Mouse (Mus musculus): ENCODE measurements around the gene Rec114. TPM values are rescaled to one million over a fixed set of nuclear protein-coding genes. Genes with fewer than 3 reads are reported as not detected.

Gene Rec114
- polyA plus RNA-seq, 1 experiment, result 6.6 TPM

- no peak overlapping the region for H3K27ac ChIP-seq (ENCODE audit: control insufficient read depth, insufficient read depth, low read depth, low read length)
- no peaks in the 10 kb centered on the region for H3K27me3 ChIP-seq (ENCODE audit: control insufficient read depth, insufficient read depth, low read length)
- no peaks in the 10 kb centered on the region for H3K36me3 ChIP-seq (ENCODE audit: control insufficient read depth, insufficient read depth, low read length)
- TF ChIP-seq POLR2A (IDR thresholded peaks at IDR 0.05; ENCODE audit: control insufficient read depth, low read depth, low read length), result no peak
- no peak for TF ChIP-seq CTCF (IDR thresholded peaks at IDR 0.05; ENCODE audit: control insufficient read depth, insufficient read depth, insufficient replicate concordance, low read depth, low read length)
- no peak overlapping the region for H3K4me3 ChIP-seq (ENCODE audit: control insufficient read depth, low read depth, low read length)
- no peaks in the 10 kb centered on the region for H3K4me1 ChIP-seq (ENCODE audit: control insufficient read depth, insufficient read depth, low read length)
Measured at GRCm38 (mm10) chr9:58698486-58698885, 45.3 kb downstream of the Rec114 start.

- H3K27ac ChIP-seq (ENCODE audit: control insufficient read depth, insufficient read depth, low read depth, low read length), result 0 out of 2 replicates have a peak overlapping the region, but pooled peaks have one; percentile 37
- H3K4me1 ChIP-seq (ENCODE audit: control insufficient read depth, insufficient read depth, low read length), result no peaks in the 10 kb centered on the region; the same call in 1 of the 2 replicates
- H3K4me3 ChIP-seq (ENCODE audit: control insufficient read depth, low read depth, low read length), result no peak overlapping the region
- no peaks in the 10 kb centered on the region for H3K27me3 ChIP-seq (ENCODE audit: control insufficient read depth, insufficient read depth, low read length)
- TF ChIP-seq CTCF (IDR thresholded peaks at IDR 0.05; ENCODE audit: control insufficient read depth, insufficient read depth, insufficient replicate concordance, low read depth, low read length), result no peak
- TF ChIP-seq POLR2A (IDR thresholded peaks at IDR 0.05; ENCODE audit: control insufficient read depth, low read depth, low read length), result no peak
- no peaks in the 10 kb centered on the region for H3K36me3 ChIP-seq (ENCODE audit: control insufficient read depth, insufficient read depth, low read length)
Measured at GRCm38 (mm10) chr9:58691471-58691870, 52.3 kb downstream of the Rec114 start.

- TF ChIP-seq POLR2A (IDR thresholded peaks at IDR 0.05; ENCODE audit: control insufficient read depth, low read depth, low read length) (no peak), CTCF (IDR thresholded peaks at IDR 0.05; ENCODE audit: control insufficient read depth, insufficient read depth, insufficient replicate concordance, low read depth, low read length) (no peak)
Measured at GRCm38 (mm10) chr9:58690701-58691100, 53.1 kb downstream of the Rec114 start.

GRCm38 (mm10) chr9:58688076-58688475 is 55.7 kb downstream of the Rec114 start:
- Histone ChIP-seq H3K4me1 (ENCODE audit: control insufficient read depth, insufficient read depth, low read length) (no peaks in the 10 kb centered on the region; the same call in 1 of the 2 replicates), H3K4me3 (ENCODE audit: control insufficient read depth, low read depth, low read length) (no peak overlapping the region), H3K27me3 (ENCODE audit: control insufficient read depth, insufficient read depth, low read length) (no peaks in the 10 kb centered on the region), H3K27ac (ENCODE audit: control insufficient read depth, insufficient read depth, low read depth, low read length) (no peak overlapping the region), H3K36me3 (ENCODE audit: control insufficient read depth, insufficient read depth, low read length) (no peaks in the 10 kb centered on the region)
- TF ChIP-seq CTCF (IDR thresholded peaks at IDR 0.05; ENCODE audit: control insufficient read depth, insufficient read depth, insufficient replicate concordance, low read depth, low read length), result no peak

More at GRCm38 (mm10) chr9:58690701-58691100, 53.1 kb downstream of the Rec114 start:
- H3K4me3 ChIP-seq (ENCODE audit: control insufficient read depth, low read depth, low read length), result no peak overlapping the region
- H3K36me3 ChIP-seq (ENCODE audit: control insufficient read depth, insufficient read depth, low read length), result no peaks in the 10 kb centered on the region
- no peak overlapping the region for H3K27ac ChIP-seq (ENCODE audit: control insufficient read depth, insufficient read depth, low read depth, low read length)
- no peaks in the 10 kb centered on the region; the same call in 1 of the 2 replicates for H3K4me1 ChIP-seq (ENCODE audit: control insufficient read depth, insufficient read depth, low read length)
- no peaks in the 10 kb centered on the region for H3K27me3 ChIP-seq (ENCODE audit: control insufficient read depth, insufficient read depth, low read length)

GRCm38 (mm10) chr9:58685290-58685689 is 58.5 kb downstream of the Rec114 start:
- no peak overlapping the region for H3K27ac ChIP-seq (ENCODE audit: control insufficient read depth, insufficient read depth, low read depth, low read length)
- H3K27me3 ChIP-seq (ENCODE audit: control insufficient read depth, insufficient read depth, low read length), result no peaks in the 10 kb centered on the region
- TF ChIP-seq CTCF (IDR thresholded peaks at IDR 0.05; ENCODE audit: control insufficient read depth, insufficient read depth, insufficient replicate concordance, low read depth, low read length), result no peak
- TF ChIP-seq POLR2A (IDR thresholded peaks at IDR 0.05; ENCODE audit: control insufficient read depth, low read depth, low read length), result no peak
- no peaks in the 10 kb centered on the region for H3K36me3 ChIP-seq (ENCODE audit: control insufficient read depth, insufficient read depth, low read length)
- H3K4me1 ChIP-seq (ENCODE audit: control insufficient read depth, insufficient read depth, low read length), result no peaks in the 10 kb centered on the region; the same call in 1 of the 2 replicates
- no peak overlapping the region for H3K4me3 ChIP-seq (ENCODE audit: control insufficient read depth, low read depth, low read length)

GRCm38 (mm10) chr9:58683372-58683771 is 60.4 kb downstream of the Rec114 start:
- no peak overlapping the region for H3K27ac ChIP-seq (ENCODE audit: control insufficient read depth, insufficient read depth, low read depth, low read length)
- no peaks in the 10 kb centered on the region for H3K27me3 ChIP-seq (ENCODE audit: control insufficient read depth, insufficient read depth, low read length)
- no peaks in the 10 kb centered on the region for H3K36me3 ChIP-seq (ENCODE audit: control insufficient read depth, insufficient read depth, low read length)
- TF ChIP-seq POLR2A (IDR thresholded peaks at IDR 0.05; ENCODE audit: control insufficient read depth, low read depth, low read length) (no peak), CTCF (IDR thresholded peaks at IDR 0.05; ENCODE audit: control insufficient read depth, insufficient read depth, insufficient replicate concordance, low read depth, low read length) (no peak)
- H3K4me3 ChIP-seq (ENCODE audit: control insufficient read depth, low read depth, low read length), result no peak overlapping the region
- H3K4me1 ChIP-seq (ENCODE audit: control insufficient read depth, insufficient read depth, low read length), result no peaks in the 10 kb centered on the region; the same call in 1 of the 2 replicates

GRCm38 (mm10) chr9:58682106-58682505 is 61.7 kb downstream of the Rec114 start:
- TF ChIP-seq POLR2A (IDR thresholded peaks at IDR 0.05; ENCODE audit: control insufficient read depth, low read depth, low read length) (no peak), CTCF (IDR thresholded peaks at IDR 0.05; ENCODE audit: control insufficient read depth, insufficient read depth, insufficient replicate concordance, low read depth, low read length) (no peak)
- Histone ChIP-seq H3K4me1 (ENCODE audit: control insufficient read depth, insufficient read depth, low read length) (no peaks in the 10 kb centered on the region; the same call in 1 of the 2 replicates), H3K36me3 (ENCODE audit: control insufficient read depth, insufficient read depth, low read length) (no peaks in the 10 kb centered on the region), H3K27ac (ENCODE audit: control insufficient read depth, insufficient read depth, low read depth, low read length) (no peak overlapping the region), H3K27me3 (ENCODE audit: control insufficient read depth, insufficient read depth, low read length) (no peaks in the 10 kb centered on the region), H3K4me3 (ENCODE audit: control insufficient read depth, low read depth, low read length) (no peak overlapping the region)

GRCm38 (mm10) chr9:58681411-58681810 is 62.4 kb downstream of the Rec114 start:
- TF ChIP-seq CTCF (IDR thresholded peaks at IDR 0.05; ENCODE audit: control insufficient read depth, insufficient read depth, insufficient replicate concordance, low read depth, low read length), result no peak
- no peak for TF ChIP-seq POLR2A (IDR thresholded peaks at IDR 0.05; ENCODE audit: control insufficient read depth, low read depth, low read length)
- no peaks in the 10 kb centered on the region for H3K27me3 ChIP-seq (ENCODE audit: control insufficient read depth, insufficient read depth, low read length)
- H3K4me1 ChIP-seq (ENCODE audit: control insufficient read depth, insufficient read depth, low read length), result no peaks in the 10 kb centered on the region; the same call in 1 of the 2 replicates

More at GRCm38 (mm10) chr9:58681411-58681810, 62.4 kb downstream of the Rec114 start:
- Histone ChIP-seq H3K27ac (ENCODE audit: control insufficient read depth, insufficient read depth, low read depth, low read length) (no peak overlapping the region), H3K36me3 (ENCODE audit: control insufficient read depth, insufficient read depth, low read length) (no peaks in the 10 kb centered on the region), H3K4me3 (ENCODE audit: control insufficient read depth, low read depth, low read length) (no peak overlapping the region)
